Mouse (Mus musculus) adrenal gland, postnatal 0 days (tissue): Measurements from ENCODE around the gene Sel1l2. TPM values are rescaled to one million over a fixed set of nuclear protein-coding genes. Genes with fewer than 3 reads are reported as not detected.

ENCODE experiments used
- polyA plus RNA-seq: library from polyadenylated mRNA; unstranded; fragments of >200 nt; fragmentation: Nextera tagmentation; extraction: Ambion mirVana; gene quantifications from 2 replicates; pipeline ENCODE4 v1.2.1, GENCODE M21; 2015

Gene Sel1l2
- polyA plus RNA-seq, result not detected in 2 replicates

DNA sequence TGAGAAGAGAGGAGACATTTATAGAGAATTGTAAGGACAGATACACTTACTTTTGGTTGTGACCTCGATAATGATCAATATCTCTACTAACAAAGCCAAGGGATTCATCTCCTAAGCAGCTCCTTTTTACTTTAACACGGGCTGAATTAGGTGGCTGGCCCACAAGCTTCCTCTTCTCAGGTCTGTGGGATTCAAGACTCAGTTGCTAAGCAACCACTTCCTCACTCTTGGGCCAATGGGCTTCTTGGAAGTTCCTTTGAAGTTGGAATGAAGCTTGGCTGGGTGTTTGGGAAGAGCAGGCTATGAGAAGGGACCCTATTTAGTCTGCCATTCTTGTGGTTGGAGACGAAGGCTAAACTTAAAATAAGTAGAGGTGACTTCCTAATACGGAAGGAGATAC, at the start of gene Sel1l2:
Gene Sel1l2 (minus strand): TSS at position 182 of the 400 bp plus-strand sequence.

GRCm38 (mm10) chr2:140395179-140395578, 5.7 kb upstream of the Sel1l2 start, which contains the start of gene Macrod2:
Gene Macrod2 (plus strand): TSS chr2:140395309.

Other genes starting within 250 kb of the Sel1l2 start
- not detected in 2 replicates for gene Gm17374, start 237.7 kb downstream of the Sel1l2 start, polyA plus RNA-seq
- gene Esf1, start 219.1 kb downstream of the Sel1l2 start, polyA plus RNA-seq, result 19.6 and 25.7 TPM in 2 replicates
- 16.3 and 19.3 TPM in 2 replicates for gene Ndufaf5, start 219.1 kb downstream of the Sel1l2 start, polyA plus RNA-seq
- gene Macrod2, start 5.6 kb upstream of the Sel1l2 start, polyA plus RNA-seq, result 24.2 and 26.5 TPM in 2 replicates